Mouse (Mus musculus) liver, embryonic 14.5 days (tissue): ENCODE measurements around the gene Cldn13.

Source experiments
- CTCF ChIP-seq: IDR thresholded peaks from 2 replicates; pipeline ENCODE4 v1.5.1; 2016; ENCODE audit warnings: antibody characterized with exemption, low read depth, control low read depth
- EP300 ChIP-seq: IDR thresholded peaks from 2 replicates; pipeline ENCODE4 v1.6.1; 2016; ENCODE audit warnings: antibody characterized with exemption, low read depth

DNA sequence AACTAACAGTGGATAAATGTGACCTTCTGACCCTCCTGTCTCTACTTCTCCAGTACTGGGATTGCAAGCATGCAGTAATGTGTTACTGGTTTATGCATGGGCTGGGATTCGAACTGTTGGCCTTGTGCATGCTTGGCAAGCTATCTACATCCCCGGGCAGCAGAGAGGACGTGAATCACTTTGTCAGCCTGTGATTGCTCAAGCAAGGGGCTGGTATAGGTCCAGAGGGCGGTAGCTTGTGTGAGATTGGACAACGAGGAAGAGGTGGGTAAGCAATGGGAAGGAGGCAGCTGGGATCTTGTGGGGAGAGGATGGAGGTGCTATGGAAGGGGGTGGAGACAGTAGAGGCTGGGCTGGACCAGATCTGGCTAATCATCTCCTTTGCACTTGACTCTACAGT is 46.8 kb downstream of the Cldn13 start:
- TF ChIP-seq CTCF (no peak), EP300 (no peak)
